Mouse (Mus musculus) fibroblast of lung, adult 2 months (primary cell): ENCODE results near the gene Mocs1.
A peak's percentile ranks its signal among the peaks of the same experiment; 100 is the strongest.
"Not testable (repeated sequence)": the region's sequence is repeated elsewhere in the genome, so short reads cannot be mapped to it uniquely, and the experiment has no call there.

Source experiments
- DNase-seq: peaks from one replicate; pipeline ENCODE4 v3.0.0-alpha.2; 2011; ENCODE audit warnings: low read depth

Mocs1 gene

GRCm38 (mm10) chr17:49432071-49432711 lies 4.0 kb downstream of the Mocs1 start:
- DNase-seq: peak; percentile 95

- DNase-seq: no peak
Measured at GRCm38 (mm10) chr17:49433071-49433470, 4.9 kb downstream of the Mocs1 start.

GRCm38 (mm10) chr17:49434236-49434635 lies 6.1 kb downstream of the Mocs1 start:
- no peak for DNase-seq

GRCm38 (mm10) chr17:49435081-49435480 lies 6.9 kb downstream of the Mocs1 start:
- DNase-seq: no peak

- no peak for DNase-seq
Measured at GRCm38 (mm10) chr17:49436631-49437030, 8.5 kb downstream of the Mocs1 start.

- not testable (repeated sequence) for DNase-seq
Measured at GRCm38 (mm10) chr17:49437306-49437705, 9.1 kb downstream of the Mocs1 start.

GRCm38 (mm10) chr17:49438822-49439574 lies 10.8 kb downstream of the Mocs1 start:
- no peak for DNase-seq

GRCm38 (mm10) chr17:49439706-49440105 lies 11.5 kb downstream of the Mocs1 start:
- DNase-seq: no peak

- DNase-seq: no peak
Measured at GRCm38 (mm10) chr17:49440331-49441130, 12.4 kb downstream of the Mocs1 start.

GRCm38 (mm10) chr17:49442841-49443240 lies 14.7 kb downstream of the Mocs1 start:
- not testable (repeated sequence) for DNase-seq

- DNase-seq: no peak
Measured at GRCm38 (mm10) chr17:49448570-49449229, 20.5 kb downstream of the Mocs1 start.

GRCm38 (mm10) chr17:49449230-49449608 lies 21.1 kb downstream of the Mocs1 start:
- no peak for DNase-seq

- DNase-seq: no peak
Measured at GRCm38 (mm10) chr17:49450922-49451321, 22.8 kb downstream of the Mocs1 start.

- DNase-seq: no peak
Measured at GRCm38 (mm10) chr17:49456334-49456733, 28.2 kb downstream of the Mocs1 start.

- DNase-seq: no peak
Measured at GRCm38 (mm10) chr17:49457833-49458232, 29.7 kb downstream of the Mocs1 start.

GRCm38 (mm10) chr17:49458386-49458785 lies 30.2 kb downstream of the Mocs1 start:
- no peak for DNase-seq

- no peak for DNase-seq
Measured at GRCm38 (mm10) chr17:49464884-49465283, 36.7 kb downstream of the Mocs1 start.

- no peak for DNase-seq
Measured at GRCm38 (mm10) chr17:49468223-49468622, 40.1 kb downstream of the Mocs1 start.

GRCm38 (mm10) chr17:49472626-49473025 lies 44.5 kb downstream of the Mocs1 start:
- DNase-seq: no peak

- peak; percentile 48 for DNase-seq
Measured at GRCm38 (mm10) chr17:49474051-49474450, 45.9 kb downstream of the Mocs1 start.

- peak; percentile 32 for DNase-seq
Measured at GRCm38 (mm10) chr17:49475174-49475573, 47.0 kb downstream of the Mocs1 start.

- DNase-seq: peak; percentile 46
Measured at GRCm38 (mm10) chr17:49477370-49477769, 49.2 kb downstream of the Mocs1 start.
